Mouse (Mus musculus) kidney, postnatal 10 days (tissue): ENCODE measurements around the gene Mcm3.
"Not testable (repeated sequence)": the region's sequence is repeated elsewhere in the genome, so short reads cannot be mapped to it uniquely, and the experiment has no call there.

ENCODE experiments used
- DNase-seq: peaks from one replicate; pipeline ENCODE4 v3.0.0; 2021; ENCODE audit warnings: mixed read lengths

Mcm3 gene

DNA sequence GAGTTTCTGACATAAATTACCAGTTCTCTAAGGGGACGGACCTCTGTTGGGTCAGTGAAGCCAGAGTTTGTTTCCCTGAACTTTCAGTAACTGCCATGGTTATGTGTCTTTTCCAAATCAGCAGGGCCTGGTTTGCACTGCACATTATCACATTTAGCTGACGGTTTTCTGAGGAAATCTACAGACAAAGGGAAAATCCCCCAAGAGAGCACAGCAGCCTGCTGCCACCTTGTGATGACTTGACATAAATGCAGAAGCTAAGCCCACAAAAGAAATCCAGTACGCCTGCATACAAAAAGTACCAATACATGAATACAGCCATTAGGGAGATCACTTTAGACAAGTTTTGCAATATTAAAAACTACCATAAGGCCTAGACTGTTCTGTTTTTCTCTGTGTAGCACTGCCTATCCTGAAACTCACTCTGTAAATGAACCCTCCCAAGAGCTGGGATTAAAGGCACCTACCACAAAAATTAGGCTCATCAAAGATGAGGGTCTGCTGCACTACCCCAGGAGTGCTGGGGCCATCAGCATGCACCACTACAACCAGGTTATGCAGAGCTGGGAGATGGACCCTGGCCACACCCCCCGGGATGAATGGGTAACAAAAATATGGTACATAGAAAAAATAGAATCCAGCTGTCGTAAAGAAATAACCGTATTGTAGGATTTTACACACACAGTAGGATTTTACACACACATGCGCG is 18.3 kb downstream of the Mcm3 start:
- DNase-seq, result peak; percentile 38

GRCm38 (mm10) chr1:20801275-20801674 is 18.8 kb downstream of the Mcm3 start:
- DNase-seq, result no peak

DNA sequence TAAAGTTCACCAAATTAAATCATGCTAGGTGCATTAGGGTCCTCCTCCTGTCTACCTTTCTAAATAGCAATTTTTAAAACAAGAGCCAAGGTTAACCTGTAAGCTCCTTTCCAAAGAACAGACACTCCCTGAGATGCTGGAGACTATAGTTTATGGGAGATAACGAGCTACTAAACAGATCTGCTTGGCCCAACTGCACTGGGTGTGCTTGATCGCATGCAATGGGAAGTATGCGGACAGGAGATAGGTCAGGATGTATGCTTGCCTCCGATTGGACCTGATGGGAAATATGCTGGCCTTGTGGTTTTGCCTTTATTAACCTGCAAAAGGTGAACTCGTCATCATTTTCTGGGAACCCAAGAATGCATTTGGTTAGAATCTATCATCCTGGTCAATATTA is 24.9 kb downstream of the Mcm3 start:
- DNase-seq, result no peak

GRCm38 (mm10) chr1:20794760-20795159 is 25.4 kb downstream of the Mcm3 start:
- no peak for DNase-seq

- no peak for DNase-seq
Observed at GRCm38 (mm10) chr1:20791414-20791813, 28.7 kb downstream of the Mcm3 start.

- not testable (repeated sequence) for DNase-seq
Observed at GRCm38 (mm10) chr1:20790517-20790916, 29.6 kb downstream of the Mcm3 start, which contains the start of gene Il17f. TSS of gene Il17f (minus strand) at chr1:20790617.

DNA sequence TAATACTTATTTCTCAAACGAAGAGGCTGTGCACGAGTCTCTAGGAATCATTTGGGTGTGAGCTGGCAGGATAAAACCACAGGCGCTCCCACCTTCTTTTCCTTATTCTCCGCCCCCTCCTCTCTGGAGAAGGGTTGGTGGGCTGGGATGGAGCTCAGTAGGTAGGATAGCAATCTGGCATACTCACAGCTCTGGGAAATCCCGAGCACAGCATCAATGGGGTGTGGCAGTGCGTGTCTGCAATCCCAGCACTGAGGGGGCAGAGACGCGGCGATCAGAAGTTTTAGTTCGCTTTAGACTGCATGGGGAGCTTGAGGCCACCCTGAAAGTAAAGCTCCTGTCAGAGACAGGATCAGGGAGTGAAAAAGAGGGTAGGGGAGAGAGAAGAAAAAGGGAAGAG is 31.7 kb downstream of the Mcm3 start:
- DNase-seq, result no peak

DNA sequence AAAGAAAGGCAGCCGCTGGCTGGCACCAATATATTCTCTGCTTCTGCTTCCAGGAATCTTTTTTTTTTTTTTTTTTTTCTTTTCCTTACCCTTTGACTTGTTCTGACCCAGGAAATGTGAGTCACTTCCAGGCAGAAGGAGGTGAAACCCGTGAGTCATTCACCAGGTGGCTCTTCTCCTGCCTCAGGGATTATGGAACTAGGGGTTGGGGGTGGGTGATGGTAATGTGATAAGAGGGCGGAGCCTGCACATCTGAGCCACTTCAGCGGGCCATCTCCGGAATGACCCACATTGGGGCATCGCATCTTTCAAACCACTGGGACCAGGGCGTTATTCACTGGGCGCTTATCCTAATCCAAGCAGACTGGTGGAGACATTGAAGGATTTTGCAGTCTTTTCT is 33.1 kb downstream of the Mcm3 start:
- DNase-seq, result no peak

DNA sequence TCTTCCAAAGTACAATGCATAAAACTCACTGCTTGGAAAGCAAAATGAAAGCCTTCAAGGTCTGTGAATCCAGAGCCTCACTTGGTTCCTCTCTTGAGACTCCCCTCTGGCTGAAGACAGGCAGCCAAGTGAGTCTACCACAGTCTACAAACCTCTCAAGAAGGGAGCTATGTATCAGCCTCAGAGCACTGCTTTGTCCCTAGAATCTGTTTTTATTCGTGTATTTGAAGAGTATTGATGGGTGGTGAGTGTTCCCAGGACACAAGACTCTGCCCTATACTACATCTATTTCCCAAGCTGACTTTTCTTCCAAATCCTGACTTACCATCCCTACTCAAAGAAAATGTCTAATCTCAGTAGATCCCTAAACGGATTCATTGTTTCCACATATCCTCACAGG is 41.7 kb downstream of the Mcm3 start:
- no peak for DNase-seq

DNA sequence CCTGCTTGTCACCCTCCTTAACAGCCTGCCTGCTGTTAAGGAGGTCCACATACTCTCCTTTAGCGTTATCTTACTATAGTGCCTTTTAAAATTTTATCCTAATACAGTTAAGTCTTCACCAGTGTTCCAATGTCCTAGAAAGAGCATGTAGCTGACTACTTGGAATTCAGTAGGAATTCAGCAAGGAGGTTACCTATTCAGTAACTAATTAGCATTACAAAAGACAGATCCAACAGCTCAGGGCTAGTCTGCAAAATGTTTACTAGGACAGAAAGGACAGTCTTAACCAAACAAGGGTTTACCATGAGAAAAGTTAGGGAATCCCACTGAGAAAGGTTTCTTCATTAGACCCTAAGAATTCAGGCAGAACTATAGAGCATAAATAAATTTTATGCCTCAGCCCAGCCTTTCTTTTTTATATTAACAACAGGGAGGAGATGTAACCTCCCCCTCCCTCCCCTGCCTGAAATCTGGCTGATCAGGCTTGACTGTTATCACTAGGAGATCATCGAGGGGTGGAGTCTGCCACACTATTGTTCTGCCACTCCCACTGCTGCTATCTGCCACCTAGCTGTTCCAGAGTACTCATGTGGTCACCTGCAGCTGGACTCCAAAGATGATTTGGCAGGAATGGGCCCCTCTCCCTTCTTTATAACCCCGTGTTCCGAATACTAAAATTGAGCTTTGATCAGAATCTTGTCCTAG is 45.9 kb downstream of the Mcm3 start:
- DNase-seq, result not testable (repeated sequence)

GRCm38 (mm10) chr1:20766526-20766925 is 53.6 kb downstream of the Mcm3 start:
- no peak for DNase-seq

GRCm38 (mm10) chr1:20761411-20761810 is 58.7 kb downstream of the Mcm3 start:
- DNase-seq, result no peak

DNA sequence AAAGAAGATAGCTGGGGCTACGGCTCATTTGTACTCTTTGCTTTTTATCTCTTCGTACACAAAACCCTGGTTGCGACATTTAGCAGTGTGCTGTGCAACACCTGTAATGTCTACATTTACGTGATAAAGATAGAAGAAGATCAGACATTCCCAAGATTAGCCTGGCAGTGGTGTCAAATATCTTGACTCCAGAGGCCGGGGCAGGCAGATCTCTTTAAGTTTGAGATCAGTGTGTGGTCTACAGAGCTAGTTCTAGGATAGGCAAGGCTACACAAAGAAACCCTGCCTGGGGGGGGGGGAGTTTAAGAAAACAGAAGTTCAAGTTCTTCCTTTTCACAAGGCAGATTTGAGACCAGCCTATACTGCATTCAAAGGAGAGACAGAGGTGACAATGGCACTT is 59.8 kb downstream of the Mcm3 start:
- no peak for DNase-seq

GRCm38 (mm10) chr1:20759799-20760198 is 60.3 kb downstream of the Mcm3 start:
- DNase-seq, result no peak

GRCm38 (mm10) chr1:20757586-20757985 is 62.5 kb downstream of the Mcm3 start:
- DNase-seq, result no peak

GRCm38 (mm10) chr1:20754439-20754838 is 65.7 kb downstream of the Mcm3 start:
- no peak for DNase-seq
